Mouse (Mus musculus): Measurements from ENCODE around the gene Dnajc28. TPM values are rescaled to one million over a fixed set of nuclear protein-coding genes. Genes with fewer than 3 reads are reported as not detected.

The Dnajc28 gene
- 10 to 100 TPM; 10.3 to 10.5 TPM for total RNA-seq (2021)
- long read RNA-seq, experiment 1, partial matches to known transcripts, result 0 of 1 reads
- long read RNA-seq, experiment 1, other reads (novel, unspliced or antisense), result 1 of 1 reads
- long read RNA-seq, experiment 2, partial matches to known transcripts, result 0 of 4 reads
- long read RNA-seq, experiment 2, other reads (novel, unspliced or antisense), result 2 of 4 reads

DNA sequence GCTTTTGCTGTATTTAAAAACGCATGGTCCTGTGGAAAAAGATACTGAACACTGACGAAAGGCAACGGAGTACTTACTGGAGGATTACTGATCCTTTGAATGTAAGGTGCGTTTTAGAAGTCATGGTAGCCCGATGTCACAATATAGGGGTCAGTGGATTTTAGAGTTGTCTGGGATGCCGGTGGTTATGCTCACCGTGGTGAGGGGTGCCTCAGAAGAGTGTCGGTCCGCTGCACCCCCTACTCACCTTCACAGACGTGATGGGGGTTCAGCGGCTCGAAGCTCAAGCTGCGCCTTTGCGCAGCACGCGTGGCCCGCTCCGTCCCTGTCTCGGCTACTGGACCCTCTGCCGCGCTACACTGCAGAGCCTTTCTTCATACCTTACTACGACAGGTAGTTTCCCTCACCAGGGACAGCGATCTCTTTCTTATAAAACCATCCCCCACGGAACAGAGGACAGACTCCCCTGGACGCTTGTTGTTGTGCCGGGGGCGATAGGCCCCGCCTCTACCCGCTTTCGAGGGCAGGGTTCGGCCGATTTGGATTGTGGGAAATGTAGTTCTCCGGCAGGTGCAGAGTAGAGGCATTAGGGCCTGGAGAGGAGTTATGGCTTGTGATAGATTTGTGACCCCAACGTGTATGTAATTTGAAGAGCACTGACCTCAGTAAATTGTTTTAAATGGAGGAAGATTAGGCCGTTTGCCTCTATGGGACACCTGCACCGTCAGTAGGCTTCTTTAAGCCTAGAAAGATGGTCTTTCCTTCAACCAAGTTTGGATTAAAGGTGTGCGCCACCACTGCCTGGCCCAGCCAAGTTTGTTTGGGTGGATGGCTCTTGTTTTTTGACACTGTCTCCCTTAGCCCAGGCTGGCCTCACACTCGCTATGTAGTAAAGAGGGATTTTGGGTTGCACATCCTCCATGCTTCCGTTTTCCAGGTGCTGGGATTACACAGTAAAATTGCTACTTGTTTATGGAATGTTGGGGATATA lies at the start of gene Dnajc28:
Dnajc28 (minus strand) TSS at position 516 of the 991 bp plus-strand sequence.
- H3K27ac ChIP-seq, result peak within 1 kb of the TSS; percentile 96

DNA sequence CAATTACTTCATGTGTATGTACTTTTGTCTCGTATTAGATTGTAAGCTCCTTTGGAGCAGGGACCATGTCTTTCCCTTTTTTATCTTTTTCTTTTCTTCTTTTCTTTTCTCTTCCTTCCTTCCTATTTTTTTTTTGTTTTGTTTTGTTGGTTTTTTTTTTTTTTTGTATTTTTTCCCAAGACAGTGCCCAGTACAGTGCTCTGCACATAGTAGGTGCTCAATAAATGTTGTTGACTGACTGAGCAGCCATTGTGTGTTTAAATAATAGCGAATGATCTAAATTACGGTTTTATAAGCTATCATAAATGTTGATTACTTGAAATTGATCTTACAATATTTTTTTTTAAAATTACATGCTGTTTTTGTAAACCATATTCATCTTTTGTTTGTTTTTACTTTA lies 45.0 kb upstream of the Dnajc28 start:
- TF ChIP-seq CTCF (conservative IDR thresholded peaks at IDR 0.05), result no peak
- Histone ChIP-seq H3K4me3 (no peak overlapping the region), H3K27ac (no peak overlapping the region)
- no peak for DNase-seq (ENCODE audit: low spot score in 2 of 2)

More for the DNA sequence above, at the start of gene Dnajc28:
- peak within 1 kb of the TSS; percentile 66 for H3K4me3 ChIP-seq
- peak; percentile 86 to 91 for DNase-seq (ENCODE audit: low spot score in 2 of 2)
- no peak for TF ChIP-seq CTCF (conservative IDR thresholded peaks at IDR 0.05)

DNA sequence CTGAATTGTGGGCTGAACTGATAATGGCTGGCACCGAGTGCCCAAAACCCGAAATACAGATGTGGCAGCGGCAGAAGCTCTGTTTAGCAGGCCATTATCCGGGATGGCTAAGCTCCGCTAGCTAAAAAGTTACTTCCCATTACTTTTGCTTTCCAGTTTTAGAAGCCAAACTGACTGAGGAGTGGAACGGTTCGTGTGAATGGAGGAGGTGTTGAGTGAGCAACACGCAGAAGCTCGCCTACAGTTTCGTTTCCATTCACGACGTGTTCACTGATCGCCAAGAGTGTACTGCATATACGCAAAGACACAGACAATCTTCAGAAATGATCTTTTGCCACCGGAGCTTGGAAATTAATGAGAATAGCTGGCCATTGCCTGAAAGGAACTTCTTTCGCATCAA lies 43.5 kb upstream of the Dnajc28 start:
- DNase-seq (ENCODE audit: low spot score in 2 of 2), result no peak
- Histone ChIP-seq H3K4me3 (no peak overlapping the region), H3K27ac (no peak overlapping the region)
- TF ChIP-seq CTCF (conservative IDR thresholded peaks at IDR 0.05), result no peak

DNA sequence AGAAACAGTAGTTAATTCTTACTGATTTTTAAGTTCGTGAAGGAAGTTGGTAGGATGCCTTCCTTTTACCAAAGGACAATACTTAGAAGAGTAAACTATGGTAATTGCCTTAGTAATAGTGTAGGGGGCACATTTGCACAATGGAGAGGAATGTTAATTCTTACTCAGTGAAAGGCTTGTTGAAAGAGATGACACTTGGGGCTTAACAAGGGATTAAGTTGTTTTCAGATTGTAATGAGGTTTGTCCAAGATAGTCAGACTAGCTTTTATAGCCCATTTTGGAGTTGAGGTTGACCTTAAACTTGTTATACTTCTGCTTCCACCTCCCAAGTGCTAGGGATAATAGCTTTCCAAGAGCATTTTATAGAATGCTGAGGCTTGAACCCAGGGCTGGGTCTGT lies 42.6 kb upstream of the Dnajc28 start:
- no peak for DNase-seq (ENCODE audit: low spot score in 2 of 2)
- no peak for TF ChIP-seq CTCF (conservative IDR thresholded peaks at IDR 0.05)
- H3K4me3 ChIP-seq, result no peak overlapping the region
- H3K27ac ChIP-seq, result no peak overlapping the region

DNA sequence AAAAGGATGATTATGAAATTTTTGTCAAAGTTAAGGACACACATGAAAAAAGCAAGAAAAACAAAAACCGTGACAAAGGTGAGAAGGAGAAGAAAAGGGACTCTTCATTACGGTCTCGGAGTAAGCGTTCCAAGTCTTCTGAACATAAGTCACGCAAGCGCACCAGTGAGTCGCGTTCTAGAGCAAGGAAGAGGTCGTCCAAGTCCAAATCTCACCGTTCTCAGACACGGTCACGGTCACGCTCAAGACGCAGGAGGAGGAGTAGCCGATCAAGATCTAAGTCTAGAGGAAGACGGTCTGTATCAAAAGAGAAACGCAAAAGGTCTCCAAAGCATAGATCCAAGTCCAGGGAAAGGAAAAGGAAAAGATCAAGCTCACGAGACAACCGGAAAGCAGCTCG lies 41.0 kb upstream of the Dnajc28 start:
- TF ChIP-seq CTCF (conservative IDR thresholded peaks at IDR 0.05), result no peak
- no peak overlapping the region for H3K27ac ChIP-seq
- no peak overlapping the region for H3K4me3 ChIP-seq
- DNase-seq (ENCODE audit: low spot score in 2 of 2), result no peak

DNA sequence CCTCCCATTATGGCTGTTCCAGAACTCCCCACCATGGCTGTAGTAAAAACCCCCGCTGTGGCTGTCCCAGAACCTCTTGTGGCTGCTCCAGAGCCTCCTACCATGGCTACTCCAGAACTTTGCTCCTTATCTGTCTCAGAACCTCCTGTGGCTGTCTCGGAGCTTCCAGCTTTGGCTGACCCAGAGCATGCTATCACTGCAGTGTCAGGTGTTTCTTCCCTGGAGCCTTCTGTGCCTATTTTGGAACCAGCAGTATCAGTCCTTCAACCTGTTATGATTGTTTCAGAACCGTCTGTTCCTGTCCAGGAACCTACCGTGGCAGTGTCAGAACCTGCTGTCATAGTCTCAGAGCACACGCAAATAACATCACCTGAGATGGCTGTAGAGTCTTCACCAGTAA lies 39.6 kb upstream of the Dnajc28 start:
- DNase-seq (ENCODE audit: low spot score in 2 of 2), result no peak
- Histone ChIP-seq H3K27ac (no peak overlapping the region), H3K4me3 (no peak overlapping the region)
- no peak for TF ChIP-seq CTCF (conservative IDR thresholded peaks at IDR 0.05)

DNA sequence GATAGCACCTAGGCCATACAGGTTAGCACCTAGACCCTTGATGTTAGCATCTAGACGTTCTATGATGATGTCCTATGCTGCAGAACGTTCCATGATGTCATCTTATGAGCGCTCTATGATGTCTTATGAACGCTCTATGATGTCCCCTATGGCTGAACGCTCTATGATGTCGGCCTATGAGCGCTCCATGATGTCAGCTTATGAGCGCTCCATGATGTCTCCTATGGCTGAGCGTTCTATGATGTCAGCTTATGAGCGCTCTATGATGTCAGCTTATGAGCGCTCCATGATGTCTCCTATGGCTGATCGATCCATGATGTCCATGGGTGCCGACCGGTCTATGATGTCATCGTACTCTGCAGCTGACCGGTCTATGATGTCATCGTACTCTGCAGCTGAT lies 38.5 kb upstream of the Dnajc28 start:
- Histone ChIP-seq H3K4me3 (no peak overlapping the region), H3K27ac (no peak overlapping the region)
- no peak for DNase-seq (ENCODE audit: low spot score in 2 of 2)
- TF ChIP-seq CTCF (conservative IDR thresholded peaks at IDR 0.05), result no peak

DNA sequence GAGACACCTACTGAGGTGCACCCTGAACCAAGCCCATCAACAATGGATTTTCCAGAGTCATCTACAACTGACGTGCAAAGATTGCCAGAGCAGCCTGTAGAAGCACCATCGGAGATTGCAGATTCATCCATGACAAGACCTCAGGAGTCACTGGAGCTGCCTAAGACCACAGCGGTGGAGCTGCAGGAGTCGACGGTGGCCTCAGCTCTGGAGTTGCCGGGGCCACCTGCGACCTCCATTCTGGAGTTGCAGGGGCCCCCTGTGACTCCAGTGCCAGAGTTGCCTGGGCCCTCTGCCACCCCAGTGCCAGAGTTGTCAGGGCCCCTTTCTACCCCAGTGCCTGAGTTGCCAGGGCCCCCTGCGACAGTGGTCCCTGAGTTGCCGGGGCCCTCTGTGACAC lies 36.5 kb upstream of the Dnajc28 start:
- no peak for TF ChIP-seq CTCF (conservative IDR thresholded peaks at IDR 0.05)
- no peak for DNase-seq (ENCODE audit: low spot score in 2 of 2)
- no peak overlapping the region for H3K27ac ChIP-seq

DNA sequence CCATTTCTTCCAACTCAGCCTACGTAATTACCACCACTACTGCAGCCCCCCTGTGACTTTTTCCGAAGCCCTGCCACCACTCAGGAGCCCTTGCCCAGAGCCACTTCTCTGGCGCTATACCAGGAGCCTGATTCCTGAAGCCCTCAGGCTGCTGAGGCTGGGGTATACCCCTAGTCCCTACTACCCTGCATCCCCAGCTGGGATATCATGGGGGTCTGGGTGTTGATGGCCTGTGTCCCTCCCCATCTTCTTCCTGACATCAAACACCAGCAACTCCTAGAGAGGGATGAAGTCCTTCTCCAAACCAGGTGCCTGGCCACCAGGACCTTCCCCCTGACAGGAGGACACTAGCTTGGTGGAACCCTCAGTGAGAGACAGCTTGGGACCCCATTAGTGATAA lies 33.4 kb upstream of the Dnajc28 start:
- no peak for DNase-seq (ENCODE audit: low spot score in 2 of 2)
- Histone ChIP-seq H3K27ac (no peak overlapping the region), H3K4me3 (no peak overlapping the region)
- TF ChIP-seq CTCF (conservative IDR thresholded peaks at IDR 0.05), result no peak

More for the DNA sequence above, 36.5 kb upstream of the Dnajc28 start:
- H3K4me3 ChIP-seq, result no peak overlapping the region

DNA sequence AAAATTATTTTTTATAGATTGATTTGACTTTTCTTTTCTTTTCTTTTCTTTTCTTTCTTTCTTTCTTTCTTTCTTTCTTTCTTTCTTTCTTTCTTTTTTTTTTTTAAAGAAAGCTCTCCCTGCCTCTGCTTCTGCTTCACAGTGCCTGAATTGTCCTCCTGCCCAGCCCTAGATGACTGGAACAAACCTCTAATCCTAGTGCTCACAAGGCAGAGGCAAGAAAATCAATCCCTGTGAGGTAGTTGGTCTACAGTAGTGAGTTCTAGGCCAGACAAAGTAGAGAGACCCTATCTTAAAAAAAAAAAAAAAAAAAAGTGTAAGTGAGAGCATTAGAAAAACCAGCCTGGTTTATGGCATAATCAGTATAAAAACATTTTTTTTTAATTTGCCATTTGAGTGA lies 31.0 kb upstream of the Dnajc28 start:
- Histone ChIP-seq H3K4me3 (no peak overlapping the region; the same call in 1 of the 2 replicates), H3K27ac (no peak overlapping the region)
- TF ChIP-seq CTCF (conservative IDR thresholded peaks at IDR 0.05), result no peak
- no peak for DNase-seq (ENCODE audit: low spot score in 2 of 2)

DNA sequence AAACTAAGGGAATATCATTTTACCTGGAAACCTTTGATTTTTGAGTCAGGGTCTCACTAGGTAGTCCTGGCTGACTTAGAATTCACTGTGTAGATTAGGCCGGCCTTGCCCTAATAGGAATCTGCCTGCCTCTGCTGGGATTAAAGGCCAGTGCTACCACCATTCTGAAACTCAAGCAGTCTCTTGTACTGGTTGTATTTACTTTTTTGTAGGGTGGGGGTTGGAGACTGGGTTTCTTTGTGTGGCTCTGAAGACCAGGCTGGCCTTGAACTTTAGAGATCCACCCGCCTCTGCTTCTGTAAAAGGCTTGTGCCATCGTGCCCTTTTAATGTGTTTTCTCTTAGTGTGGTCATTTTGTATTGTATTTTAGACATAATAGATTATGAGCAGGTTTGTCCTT lies 30.4 kb upstream of the Dnajc28 start:
- Histone ChIP-seq H3K27ac (no peak overlapping the region), H3K4me3 (peak overlapping the region; percentile 78)
- no peak for TF ChIP-seq CTCF (conservative IDR thresholded peaks at IDR 0.05)
- no peak for DNase-seq (ENCODE audit: low spot score in 2 of 2)

DNA sequence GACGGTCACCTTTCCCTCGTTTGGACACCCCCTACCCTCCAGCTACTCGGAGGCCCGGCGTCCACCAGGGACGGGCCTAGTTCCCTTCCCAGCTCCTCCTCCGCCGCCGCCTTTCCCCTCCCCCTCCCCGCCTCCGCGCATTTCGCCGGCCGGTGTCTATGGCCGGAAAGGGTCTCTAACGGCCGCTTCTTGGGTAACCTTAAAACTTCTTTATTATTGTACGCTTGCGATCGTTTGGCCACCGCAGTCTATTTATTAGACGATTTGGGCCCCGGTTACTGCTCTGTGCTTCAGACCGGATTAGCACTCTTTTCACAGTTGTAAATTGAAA lies 29.4 kb upstream of the Dnajc28 start:
- TF ChIP-seq CTCF (conservative IDR thresholded peaks at IDR 0.05), result no peak
- peak overlapping the region; percentile 78 for H3K4me3 ChIP-seq
- peak; percentile 55 to 76 for DNase-seq (ENCODE audit: low spot score in 2 of 2)
- peak overlapping the region; percentile 99 for H3K27ac ChIP-seq

DNA sequence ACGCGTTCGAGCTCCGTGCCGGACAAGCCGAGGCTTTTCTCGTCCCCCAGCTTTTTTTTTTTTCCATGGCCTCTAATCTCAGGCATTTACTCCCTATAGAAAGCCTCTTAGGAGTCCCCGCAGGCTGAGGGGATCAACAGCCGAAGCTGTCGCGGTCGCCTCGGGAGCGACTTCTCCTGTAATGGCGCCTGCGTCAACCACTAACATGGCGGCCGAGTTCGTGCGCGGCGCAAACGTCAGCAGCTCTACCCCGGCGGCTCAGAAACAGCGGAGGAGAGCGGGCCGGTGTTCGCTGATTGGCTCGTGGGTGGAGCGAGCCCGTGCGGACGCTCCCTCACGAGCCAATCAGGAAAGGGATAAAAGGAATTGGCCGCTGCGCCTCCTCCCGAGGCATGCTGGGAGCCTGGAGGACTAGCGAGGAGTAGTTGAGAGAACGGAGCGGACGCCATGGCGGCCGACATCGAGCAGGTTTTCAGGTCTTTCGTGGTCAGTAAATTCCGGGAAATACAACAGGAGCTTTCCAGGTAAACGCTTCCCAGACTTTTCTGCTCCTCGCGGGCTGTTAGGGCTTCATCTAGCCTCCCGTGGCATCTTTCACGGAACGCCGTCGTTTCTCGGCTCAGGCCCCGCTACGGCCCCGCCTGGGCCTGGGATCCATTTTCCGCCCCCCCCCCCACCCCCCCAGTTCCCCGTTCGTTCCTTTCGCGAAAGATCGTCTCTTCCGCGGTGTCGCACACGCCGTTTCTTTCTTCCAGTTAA lies 28.8 kb upstream of the Dnajc28 start, which contains the start of gene Son:
Son (plus strand) TSS at position 46 of the 759 bp plus-strand sequence.
- Histone ChIP-seq H3K4me3 (peak within 1 kb of the TSS; percentile 78), H3K27ac (peak within 1 kb of the TSS; percentile 99)
- peak; percentile 97 to 98 for DNase-seq (ENCODE audit: low spot score in 2 of 2)
- TF ChIP-seq CTCF (conservative IDR thresholded peaks at IDR 0.05), result no peak

Data from layer of hippocampus, adult 2 months (tissue).